Mouse (Mus musculus) mature B cell (primary cell): ENCODE results near the gene H2-M5.
"Not testable (repeated sequence)": the region's sequence is repeated elsewhere in the genome, so short reads cannot be mapped to it uniquely, and the experiment has no call there.

ENCODE experiments used
- in situ Hi-C: fragments of 300-500 bp; cut with MboI; formaldehyde crosslinking; loops from 2 replicates; pipeline ENCODE4 v1.14.3; 2019

H2-M5 gene

DNA sequence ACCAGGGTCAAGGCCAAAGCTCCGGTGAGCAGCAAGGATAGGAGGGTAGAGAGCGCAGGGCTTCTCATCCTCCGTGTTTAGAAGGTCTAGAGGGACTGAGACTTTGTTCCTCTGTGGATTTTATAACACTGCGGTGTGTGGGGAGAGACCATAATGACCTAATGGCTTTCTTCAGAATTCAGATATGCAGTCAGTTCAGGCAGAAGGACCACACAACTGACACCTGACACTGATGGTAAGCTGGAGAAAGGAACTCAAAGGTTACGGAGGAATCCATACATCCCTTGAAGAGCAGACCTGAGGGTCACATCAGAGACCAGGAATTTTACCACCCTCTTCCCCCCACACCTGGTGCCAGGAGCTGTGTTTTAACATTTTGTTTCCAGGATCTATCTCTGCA, at the start of gene H2-M5:
TSS of gene H2-M5 (minus strand) at position 101 of the 400 bp plus-strand sequence.
- in situ Hi-C loops: no loop called here

GRCm38 (mm10) chr17:37029162-37029561, 39.8 kb upstream of the H2-M5 start:
- in situ Hi-C loops: no loop called here

DNA sequence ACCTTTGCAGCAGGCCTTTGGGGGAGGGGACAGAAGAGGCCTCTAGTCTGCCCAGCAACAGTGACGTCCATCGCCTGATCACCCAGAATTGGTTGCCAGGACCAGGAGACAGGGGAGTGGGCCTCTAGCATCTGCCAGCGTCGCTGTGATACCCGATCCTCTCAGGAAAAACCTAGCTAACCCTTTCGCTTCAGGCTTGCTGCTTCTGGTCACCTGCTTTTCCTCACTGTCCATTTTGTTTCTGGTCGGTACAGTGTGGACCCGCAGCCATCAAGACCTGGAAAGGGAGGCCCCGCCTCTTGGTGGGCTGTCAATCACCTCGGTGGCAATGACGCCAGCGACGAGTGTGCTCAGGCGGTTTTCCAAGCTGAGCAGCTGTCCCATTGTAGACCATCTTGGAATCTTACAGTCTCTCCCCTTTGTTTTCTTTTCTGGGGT, 39.4 kb upstream of the H2-M5 start:
- in situ Hi-C loops: no loop called here

DNA sequence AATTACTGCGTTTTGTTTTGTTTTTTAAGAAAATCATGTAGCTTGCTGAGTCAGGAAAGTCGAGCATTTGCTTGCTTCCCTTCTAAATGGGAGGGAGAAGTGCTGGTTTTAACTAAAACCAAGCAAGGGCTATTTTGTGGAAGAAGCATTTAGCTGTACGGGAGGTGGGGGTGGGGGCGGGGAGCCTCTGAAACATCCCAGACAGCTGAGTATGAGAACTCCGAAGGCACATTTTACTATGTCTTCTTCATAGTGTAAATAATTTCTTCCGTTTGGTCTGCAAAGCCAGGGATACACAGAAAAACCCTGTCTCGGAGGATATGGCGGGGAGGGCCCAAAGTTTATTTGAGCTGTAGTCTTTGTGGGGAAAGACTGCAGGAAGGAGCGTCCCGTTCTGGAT, 38.9 kb upstream of the H2-M5 start:
- in situ Hi-C loops: no loop called here

DNA sequence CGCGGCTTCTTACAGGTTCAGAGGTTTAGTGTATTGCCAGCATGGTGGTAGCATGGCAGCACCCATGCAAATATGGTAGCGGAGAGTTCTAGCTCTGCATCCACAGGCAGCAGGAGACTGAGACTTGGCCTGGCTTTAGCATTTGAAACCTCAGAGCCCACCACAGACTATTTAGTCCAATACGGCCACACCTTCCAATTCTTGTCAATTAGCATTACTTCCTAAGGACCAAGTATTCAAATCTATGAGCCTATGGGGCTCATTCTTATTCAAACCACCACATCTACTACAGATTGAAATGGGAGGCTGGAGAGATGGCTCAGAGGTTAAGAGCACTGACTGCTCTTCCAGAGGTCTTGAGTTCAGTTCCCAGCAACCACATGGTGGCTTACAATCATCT, 38.1 kb upstream of the H2-M5 start:
- in situ Hi-C loops: no loop called here

DNA sequence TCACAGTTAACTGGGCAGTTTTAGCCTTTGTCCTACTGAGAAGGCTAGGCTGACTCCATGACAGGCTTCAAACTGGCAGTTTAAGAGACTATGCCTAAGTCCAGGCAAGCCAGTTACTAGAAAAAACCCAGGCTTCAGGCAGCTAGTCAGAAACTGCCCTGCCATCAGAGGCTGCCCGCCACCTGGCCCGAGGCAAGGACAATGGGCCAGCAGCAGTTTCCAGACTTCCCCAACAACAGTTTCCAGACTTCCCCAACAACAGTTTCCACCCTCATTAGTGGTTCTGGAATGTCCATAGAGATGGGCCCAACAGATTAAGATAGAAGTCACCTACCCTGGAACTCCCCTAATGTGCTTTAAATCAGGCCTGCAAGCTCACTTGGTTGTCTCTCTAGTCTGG, 37.1 kb upstream of the H2-M5 start:
- in situ Hi-C loops: no loop called here

- in situ Hi-C loops: no loop called here
Measured at GRCm38 (mm10) chr17:37022628-37023576, 33.6 kb upstream of the H2-M5 start, which contains the start of gene Mog. Gene Mog, minus strand, starts transcription at chr17:37023398.

DNA sequence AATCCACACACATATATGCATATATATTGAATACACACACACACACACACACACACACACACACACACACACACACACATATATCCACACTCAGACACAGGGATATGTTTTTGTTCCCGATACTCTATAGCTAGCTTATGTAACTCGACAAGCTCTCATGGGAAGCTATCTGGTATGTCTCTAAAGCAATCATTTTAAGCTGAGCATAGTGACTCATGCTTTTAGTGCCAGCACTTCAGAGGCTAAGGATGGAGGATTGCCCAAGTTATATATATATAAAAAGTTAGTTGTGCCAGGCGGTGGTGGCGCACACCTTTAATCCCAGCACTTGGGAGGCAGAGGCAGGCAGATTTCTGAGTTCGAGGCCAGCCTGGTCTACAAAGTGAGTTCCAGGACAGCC, 29.9 kb upstream of the H2-M5 start:
- in situ Hi-C loops: not testable (repeated sequence)

- in situ Hi-C loops: no loop called here
Measured at GRCm38 (mm10) chr17:37018328-37018727, 29.0 kb upstream of the H2-M5 start.

GRCm38 (mm10) chr17:37016333-37016732, 27.0 kb upstream of the H2-M5 start:
- in situ Hi-C loops: no loop called here

GRCm38 (mm10) chr17:37012141-37012540, 22.8 kb upstream of the H2-M5 start:
- in situ Hi-C loops: no loop called here

GRCm38 (mm10) chr17:37011719-37012118, 22.4 kb upstream of the H2-M5 start:
- in situ Hi-C loops: no loop called here

- in situ Hi-C loops: no loop called here
Measured at GRCm38 (mm10) chr17:37009460-37010042, 20.2 kb upstream of the H2-M5 start.

DNA sequence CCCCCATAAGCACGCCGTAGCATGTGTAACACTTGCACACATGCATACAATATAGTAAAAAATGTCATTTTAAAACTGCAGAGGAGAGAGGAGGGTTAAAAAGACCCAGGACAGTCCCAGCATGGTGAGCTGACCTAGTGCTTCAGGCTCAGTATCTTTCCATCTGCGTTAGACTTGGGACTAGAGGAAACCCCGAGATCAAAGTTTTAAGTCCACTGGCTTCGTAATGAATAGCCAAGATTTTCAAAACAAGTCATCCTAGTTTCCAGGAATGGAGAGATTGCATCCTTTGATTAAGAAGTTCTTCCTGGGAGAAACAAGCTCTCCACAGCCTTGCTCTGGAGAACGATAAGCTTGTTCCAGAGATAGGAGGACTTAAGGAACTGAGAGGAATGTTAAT, 18.8 kb upstream of the H2-M5 start:
- in situ Hi-C loops: no loop called here

DNA sequence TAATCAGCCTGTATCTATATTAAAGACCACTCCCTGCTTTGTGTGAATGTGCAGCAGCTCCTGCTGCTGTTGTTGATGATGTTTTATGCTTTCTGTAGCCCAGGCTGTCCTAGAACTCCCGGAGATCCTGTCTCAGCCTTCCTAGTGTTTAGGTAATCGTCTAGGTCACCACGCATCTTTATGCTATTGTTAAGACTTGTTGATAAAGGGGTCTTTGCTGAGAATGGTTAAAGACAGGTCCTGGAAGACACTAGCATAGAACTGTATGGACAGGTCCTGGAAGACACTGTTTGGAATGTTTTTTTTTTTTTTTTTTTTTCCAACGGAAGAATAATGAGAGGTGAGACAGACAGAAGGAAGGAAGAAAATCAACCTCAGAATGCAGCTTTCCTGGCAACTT, 14.0 kb upstream of the H2-M5 start:
- in situ Hi-C loops: no loop called here

DNA sequence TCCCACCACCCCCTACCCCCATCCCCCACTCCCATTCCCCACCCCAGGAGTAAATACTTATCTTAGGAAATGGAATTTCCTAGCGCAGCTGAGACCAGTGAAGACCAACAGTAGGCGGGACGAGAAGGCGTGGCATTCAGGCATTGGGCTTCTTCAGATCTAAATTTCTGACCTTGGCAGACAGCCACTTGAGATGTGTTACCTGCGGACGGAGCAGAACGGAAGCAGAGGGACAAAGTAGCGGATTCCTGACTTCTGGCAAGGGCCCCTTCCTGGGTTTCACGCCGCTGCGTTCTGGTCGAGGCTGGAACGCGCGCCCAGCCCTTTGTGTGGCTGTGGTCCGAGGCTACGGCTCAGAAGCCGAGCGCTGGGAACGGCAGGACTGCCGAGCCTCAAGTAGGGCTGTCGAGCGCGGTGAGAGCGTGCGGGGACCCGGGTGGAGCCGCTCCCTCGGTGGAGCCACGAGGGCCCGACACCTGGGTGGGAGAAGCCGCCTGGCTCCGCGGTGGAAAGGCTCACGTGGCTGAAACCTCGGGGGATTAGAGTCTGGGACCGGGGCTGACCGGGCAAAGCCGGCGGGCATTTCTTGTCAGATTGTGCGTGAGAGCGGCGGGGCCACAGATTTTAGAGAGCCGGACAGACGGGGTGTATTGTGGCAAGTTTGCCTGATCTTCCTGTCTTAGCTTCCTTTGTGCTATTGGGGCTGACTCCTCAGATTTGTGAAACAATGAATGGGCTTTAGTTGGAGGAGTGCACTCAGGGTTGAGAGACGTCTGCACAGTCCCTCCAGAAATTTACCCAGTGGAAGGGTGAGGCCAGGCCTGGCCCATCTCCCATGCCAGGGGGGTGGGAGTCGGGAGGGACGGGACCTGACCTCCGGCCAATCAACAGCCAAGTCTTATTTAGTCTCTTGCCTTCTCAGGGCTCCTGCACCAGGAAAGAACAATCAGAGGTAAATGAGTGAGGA, 13.3 kb upstream of the H2-M5 start:
- in situ Hi-C loops: no loop called here

GRCm38 (mm10) chr17:37000863-37001262, 11.5 kb upstream of the H2-M5 start, which contains the start of gene Zfp57:
Gene Zfp57, plus strand, starts transcription at chr17:37001163.
- in situ Hi-C loops: no loop called here

DNA sequence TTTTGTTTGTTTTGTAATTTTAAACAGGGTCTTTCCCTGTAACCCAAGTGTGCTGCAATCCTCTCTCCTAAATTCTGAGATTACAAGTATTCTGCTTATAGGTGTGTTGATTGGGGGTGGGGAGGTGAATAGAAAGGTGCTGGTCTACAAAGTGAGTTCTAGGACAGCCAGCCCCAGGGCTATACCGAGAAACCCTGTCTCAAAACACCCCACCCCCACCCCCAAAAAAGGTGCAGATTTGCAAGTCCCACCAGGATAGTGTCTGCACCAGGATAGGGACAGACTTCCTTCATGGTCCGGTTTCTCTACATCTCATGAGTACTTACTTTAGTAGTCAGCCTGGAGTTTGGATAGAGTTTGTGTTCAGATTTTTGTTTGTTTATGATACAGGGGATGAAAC, 9.1 kb upstream of the H2-M5 start:
- in situ Hi-C loops: no loop called here

DNA sequence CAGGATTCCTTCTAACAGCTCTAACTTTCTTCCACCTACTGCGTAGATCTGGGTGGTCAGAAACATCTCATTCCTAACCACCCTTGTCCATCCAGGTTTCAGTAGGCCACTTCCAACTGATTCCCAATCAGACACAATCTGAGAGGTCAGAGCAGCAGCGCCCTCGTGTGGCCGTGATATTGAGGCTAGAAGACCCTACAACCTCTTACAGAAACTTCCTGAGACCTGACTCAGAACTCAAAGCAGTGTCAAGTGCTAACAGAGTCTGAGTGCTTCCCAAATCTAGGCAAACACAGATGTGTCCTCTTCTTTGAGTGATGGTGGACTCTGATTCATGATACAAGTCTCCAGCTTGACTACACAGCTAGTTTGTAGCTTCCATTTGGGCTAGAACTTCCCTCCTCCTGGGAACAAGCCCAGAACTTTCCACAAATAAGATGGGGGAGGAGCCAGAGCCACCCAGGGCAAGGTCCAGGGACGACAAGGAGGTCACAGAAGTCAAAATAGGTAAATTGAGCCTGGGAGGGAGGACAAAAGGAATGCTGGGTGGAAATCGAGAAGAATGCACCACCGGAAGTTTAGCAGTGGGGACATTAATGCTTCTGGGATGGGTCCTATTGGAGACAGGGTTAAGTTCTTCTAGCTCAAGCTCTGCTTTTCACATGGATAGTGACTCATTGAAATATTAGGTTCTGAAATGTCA, 7.8 kb upstream of the H2-M5 start:
- in situ Hi-C loops: no loop called here

- in situ Hi-C loops: no loop called here
Measured at GRCm38 (mm10) chr17:36995448-36995847, 6.1 kb upstream of the H2-M5 start.

DNA sequence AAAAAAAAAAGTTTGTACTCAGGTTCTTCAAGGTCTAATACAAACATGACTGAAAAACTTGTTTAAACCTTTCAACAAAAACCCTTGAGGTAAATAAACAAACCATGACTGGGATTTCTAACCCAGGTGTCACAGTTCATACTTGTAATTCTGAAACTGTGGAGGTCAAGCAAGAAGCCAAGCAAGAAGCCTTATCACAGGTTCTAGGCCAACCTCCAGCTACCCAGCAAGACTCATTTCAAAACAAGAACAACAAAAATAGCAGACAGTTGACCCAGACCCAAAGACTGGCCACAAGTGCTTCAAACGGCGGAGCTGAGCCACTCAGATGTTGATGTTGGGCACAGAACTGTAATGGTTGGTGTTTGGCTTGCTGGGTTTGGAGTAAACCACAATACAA, 5.2 kb upstream of the H2-M5 start:
- in situ Hi-C loops: no loop called here
